Mouse (Mus musculus) embryonic facial prominence, embryonic 14.5 days (tissue): ENCODE measurements around the gene Tor2a. TPM values are rescaled to one million over a fixed set of nuclear protein-coding genes. Genes with fewer than 3 reads are reported as not detected.

Source experiments
- ATAC-seq: fragments of 200-750 bp; cut with Nextera tagmentation; 2 replicates; pipeline ENCODE4 v1.8.0; 2017; ENCODE audit warnings: low read depth, moderate number of reproducible peaks, moderate TSS enrichment
- DNase-seq: peaks from one replicate; pipeline ENCODE4 v3.0.0-alpha.2; 2015; ENCODE audit warnings: low spot score
- H3K27ac ChIP-seq: fragments of 300-500 bp; sonication (generic); replicated peaks from 2 replicates; pipeline ENCODE4 v1.5.1; 2014; ENCODE audit warnings: low read depth, mild to moderate bottlenecking, low read length, moderate library complexity
- H3K27me3 ChIP-seq: fragments of 300-500 bp; sonication (generic); replicated peaks from 2 replicates; pipeline ENCODE4 v1.6.1; 2014; ENCODE audit warnings: low read length; ENCODE audit not compliant: control insufficient read depth, insufficient read depth
- H3K36me3 ChIP-seq: fragments of 300-500 bp; sonication (generic); 2 replicates; pipeline ENCODE4 v1.6.1; 2014; ENCODE audit warnings: low read length, mixed read lengths; ENCODE audit not compliant: control insufficient read depth, insufficient read depth
- H3K4me1 ChIP-seq: fragments of 300-500 bp; sonication (generic); 2 replicates; pipeline ENCODE4 v1.6.1; 2014; ENCODE audit warnings: antibody characterized with exemption, low read length; ENCODE audit not compliant: control insufficient read depth, insufficient read depth
- H3K4me2 ChIP-seq: fragments of 300-500 bp; sonication (generic); 2 replicates; pipeline ENCODE4 v1.6.1; 2014; ENCODE audit warnings: low read depth, mild to moderate bottlenecking, low read length, moderate library complexity, mixed read lengths
- H3K4me3 ChIP-seq: fragments of 300-500 bp; sonication (generic); 2 replicates; pipeline ENCODE4 v1.5.1; 2014; ENCODE audit warnings: low read depth, mild to moderate bottlenecking, low read length
- H3K9ac ChIP-seq: fragments of 300-500 bp; sonication (generic); 2 replicates; pipeline ENCODE4 v1.6.1; 2014; ENCODE audit warnings: low read depth, mild to moderate bottlenecking, low read length, moderate library complexity, mixed read lengths
- H3K9me3 ChIP-seq: fragments of 300-500 bp; sonication (generic); 2 replicates; pipeline ENCODE4 v1.6.1; 2016; ENCODE audit warnings: low read length; ENCODE audit not compliant: control insufficient read depth
- WGBS: fragments of 180-500 bp; shearing (Covaris S2); extraction: QIAGEN DNeasy Blood & Tissue Kit; methylation state at CpG from one replicate; pipeline ENCODE4 v1.1.7; 2014; 5-methylcytosine and 5-hydroxymethylcytosine counted together
- polyA plus RNA-seq: library from polyadenylated mRNA; unstranded; fragments of >200 nt; fragmentation: Nextera tagmentation; extraction: Ambion mirVana; gene quantifications from 2 replicates; pipeline ENCODE4 v1.2.1, GENCODE M21; 2014

The Tor2a gene
- polyA plus RNA-seq, 1 experiment from 2014 or later, result 64.5 TPM

DNA sequence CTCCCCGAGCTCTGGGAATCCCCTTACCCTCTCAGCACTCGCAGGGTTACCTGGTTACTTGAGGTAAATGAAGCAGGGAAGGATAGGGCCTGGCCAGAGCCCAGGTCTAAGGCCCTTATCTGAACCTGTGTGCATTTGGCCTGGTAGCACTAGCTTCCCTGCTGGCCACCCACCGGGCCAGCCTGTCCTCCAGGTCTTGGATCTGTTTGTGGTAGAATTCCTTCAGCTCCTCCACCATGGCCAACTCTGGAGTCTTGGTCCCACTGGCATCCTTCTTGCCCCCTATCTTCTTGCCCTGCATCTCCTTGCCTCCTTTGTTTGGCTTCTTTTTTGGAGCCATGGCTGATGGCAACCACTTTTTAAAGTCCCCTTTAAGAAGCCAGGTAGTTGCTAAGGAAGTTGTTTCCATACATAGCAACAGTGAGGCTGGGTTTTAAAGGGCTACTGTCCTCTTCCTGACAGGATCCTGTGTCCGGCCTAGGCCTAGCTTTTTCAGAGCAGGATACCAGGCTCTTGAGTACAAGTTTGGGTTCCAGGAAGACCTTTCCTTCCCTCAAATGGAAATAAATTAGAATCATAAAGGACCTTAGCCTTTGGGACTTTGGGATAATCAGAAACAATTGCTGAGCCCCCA is 27.1 kb downstream of the Tor2a start, which contains the start of gene Cfap157:
Gene Cfap157 (minus strand): TSS at position 381 of the 634 bp plus-strand sequence.
- Histone ChIP-seq H3K4me1 (no peaks in the 10 kb centered on the region), H3K9ac (no peak within 1 kb of the TSS), H3K9me3 (no peaks in the 10 kb centered on the region), H3K4me2 (no peak within 1 kb of the TSS), H3K4me3 (no peak within 1 kb of the TSS), H3K36me3 (no peaks in the 10 kb centered on the region), H3K27me3 (no peaks in the 10 kb centered on the region), H3K27ac (no peak within 1 kb of the TSS; the same call in 1 of the 2 replicates)
- WGBS, result 56% methylated on average over 4 of the region's 4 CpGs
- no peak for ATAC-seq
- peak; percentile 40 for DNase-seq

DNA sequence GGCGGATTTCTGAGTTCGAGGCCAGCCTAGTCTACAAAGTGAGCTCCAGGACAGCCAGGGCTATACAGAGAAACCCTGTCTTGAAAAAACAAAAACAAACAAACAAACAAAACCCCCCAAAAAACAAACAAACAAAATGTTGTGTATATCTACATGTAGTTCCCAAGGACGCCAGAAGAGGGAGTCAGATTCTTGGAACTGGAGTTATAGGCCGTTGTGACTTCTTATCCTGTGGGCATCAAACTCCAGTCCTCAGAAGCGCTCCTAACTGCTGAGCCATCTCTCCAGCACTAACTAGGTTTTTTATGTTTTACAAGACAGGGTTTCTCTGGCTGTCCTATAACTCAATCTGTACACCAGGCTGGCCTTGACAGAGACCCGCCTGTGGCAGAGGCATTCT is 30.1 kb downstream of the Tor2a start:
- no peaks in the 10 kb centered on the region for H3K27me3 ChIP-seq
- WGBS, result 62% methylated on average over 6 of the region's 6 CpGs
- H3K36me3 ChIP-seq, result peaks cover 3% of the 10 kb centered on the region; the same call in 1 of the 2 replicates
- DNase-seq, result no peak
- ATAC-seq, result no peak
- H3K9ac ChIP-seq, result no peak overlapping the region
- no peak overlapping the region for H3K4me2 ChIP-seq
- H3K4me3 ChIP-seq, result no peak overlapping the region
- H3K9me3 ChIP-seq, result no peaks in the 10 kb centered on the region
- no peaks in the 10 kb centered on the region for H3K4me1 ChIP-seq
- H3K27ac ChIP-seq, result no peak overlapping the region

GRCm38 (mm10) chr2:32788581-32788980 is 31.5 kb downstream of the Tor2a start:
- H3K9ac ChIP-seq, result no peak overlapping the region
- H3K27ac ChIP-seq, result no peak overlapping the region
- WGBS, result 40% methylated on average over 2 of the region's 2 CpGs
- ATAC-seq (no peak), DNase-seq (no peak)
- peaks cover 7% of the 10 kb centered on the region; the same call in 1 of the 2 replicates for H3K36me3 ChIP-seq
- H3K4me3 ChIP-seq, result no peak overlapping the region
- no peaks in the 10 kb centered on the region for H3K9me3 ChIP-seq
- no peaks in the 10 kb centered on the region for H3K4me1 ChIP-seq
- H3K27me3 ChIP-seq, result no peaks in the 10 kb centered on the region
- no peak overlapping the region for H3K4me2 ChIP-seq

DNA sequence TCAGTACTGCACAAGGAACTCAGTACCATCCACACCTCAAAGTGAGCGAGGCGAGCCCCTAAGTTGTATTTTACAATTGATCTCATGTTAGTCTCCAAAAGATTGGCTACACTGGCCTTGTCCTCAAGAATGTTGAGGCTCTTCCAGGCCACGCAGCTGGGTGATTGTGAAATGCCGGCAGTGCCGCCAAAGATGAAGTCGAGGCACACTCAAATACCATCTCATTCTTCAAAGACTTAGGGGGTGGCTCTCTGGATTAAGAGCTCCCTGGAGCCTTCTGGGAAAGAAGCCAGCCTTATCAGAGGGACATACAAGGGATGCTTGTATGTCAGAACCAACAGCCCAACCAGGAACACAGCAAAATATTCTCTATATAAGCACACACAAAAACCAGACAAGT is 34.3 kb downstream of the Tor2a start:
- no peak overlapping the region for H3K9ac ChIP-seq
- no peak overlapping the region for H3K4me2 ChIP-seq
- no peak overlapping the region for H3K27ac ChIP-seq
- H3K9me3 ChIP-seq, result no peaks in the 10 kb centered on the region
- H3K4me1 ChIP-seq, result no peaks in the 10 kb centered on the region
- no peak overlapping the region for H3K4me3 ChIP-seq
- peaks cover 10% of the 10 kb centered on the region; the same call in 1 of the 2 replicates for H3K36me3 ChIP-seq
- DNase-seq (peak; percentile 20), ATAC-seq (no peak)
- 83% methylated on average over 6 of the region's 6 CpGs for WGBS
- H3K27me3 ChIP-seq, result no peaks in the 10 kb centered on the region

GRCm38 (mm10) chr2:32795748-32796418 is 38.8 kb downstream of the Tor2a start:
- no peak overlapping the region for H3K4me2 ChIP-seq
- ATAC-seq (no peak), DNase-seq (no peak)
- H3K36me3 ChIP-seq, result peaks cover 47% of the 10 kb centered on the region
- H3K9me3 ChIP-seq, result no peaks in the 10 kb centered on the region
- no peak overlapping the region for H3K9ac ChIP-seq
- no peak overlapping the region for H3K4me3 ChIP-seq
- 80% methylated on average over 13 of the region's 13 CpGs for WGBS
- no peaks in the 10 kb centered on the region for H3K27me3 ChIP-seq
- H3K27ac ChIP-seq, result no peak overlapping the region
- no peaks in the 10 kb centered on the region for H3K4me1 ChIP-seq

GRCm38 (mm10) chr2:32798251-32798962 is 41.4 kb downstream of the Tor2a start:
- no peaks in the 10 kb centered on the region for H3K9me3 ChIP-seq
- 60% methylated on average over 10 of the region's 10 CpGs for WGBS
- H3K9ac ChIP-seq, result peak overlapping the region; percentile 8; the same call in 1 of the 2 replicates
- ATAC-seq (no peak), DNase-seq (no peak)
- peaks cover 47% of the 10 kb centered on the region for H3K36me3 ChIP-seq
- H3K27ac ChIP-seq, result no peak overlapping the region
- H3K4me3 ChIP-seq, result no peak overlapping the region
- H3K27me3 ChIP-seq, result no peaks in the 10 kb centered on the region
- H3K4me2 ChIP-seq, result no peak overlapping the region
- no peaks in the 10 kb centered on the region for H3K4me1 ChIP-seq

- ATAC-seq (no peak), DNase-seq (no peak)
- Histone ChIP-seq H3K27ac (no peak overlapping the region), H3K9me3 (no peaks in the 10 kb centered on the region), H3K4me1 (no peaks in the 10 kb centered on the region), H3K27me3 (no peaks in the 10 kb centered on the region), H3K9ac (no peak overlapping the region), H3K36me3 (peaks cover 28% of the 10 kb centered on the region; the same call in 1 of the 2 replicates), H3K4me3 (no peak overlapping the region), H3K4me2 (no peak overlapping the region)
- whole genome bisulfite sequencing, result 90% methylated on average over 14 of the region's 14 CpGs
These were observed 52.0 kb downstream of the Tor2a start for GRCm38 (mm10) chr2:32808816-32809566.
